Mouse (Mus musculus): ENCODE measurements around the gene Kiss1r.
A peak's percentile ranks its signal among the peaks of the same experiment; 100 is the strongest.
"Not testable (repeated sequence)": the region's sequence is repeated elsewhere in the genome, so short reads cannot be mapped to it uniquely, and the experiment has no call there.

Gene Kiss1r

DNA sequence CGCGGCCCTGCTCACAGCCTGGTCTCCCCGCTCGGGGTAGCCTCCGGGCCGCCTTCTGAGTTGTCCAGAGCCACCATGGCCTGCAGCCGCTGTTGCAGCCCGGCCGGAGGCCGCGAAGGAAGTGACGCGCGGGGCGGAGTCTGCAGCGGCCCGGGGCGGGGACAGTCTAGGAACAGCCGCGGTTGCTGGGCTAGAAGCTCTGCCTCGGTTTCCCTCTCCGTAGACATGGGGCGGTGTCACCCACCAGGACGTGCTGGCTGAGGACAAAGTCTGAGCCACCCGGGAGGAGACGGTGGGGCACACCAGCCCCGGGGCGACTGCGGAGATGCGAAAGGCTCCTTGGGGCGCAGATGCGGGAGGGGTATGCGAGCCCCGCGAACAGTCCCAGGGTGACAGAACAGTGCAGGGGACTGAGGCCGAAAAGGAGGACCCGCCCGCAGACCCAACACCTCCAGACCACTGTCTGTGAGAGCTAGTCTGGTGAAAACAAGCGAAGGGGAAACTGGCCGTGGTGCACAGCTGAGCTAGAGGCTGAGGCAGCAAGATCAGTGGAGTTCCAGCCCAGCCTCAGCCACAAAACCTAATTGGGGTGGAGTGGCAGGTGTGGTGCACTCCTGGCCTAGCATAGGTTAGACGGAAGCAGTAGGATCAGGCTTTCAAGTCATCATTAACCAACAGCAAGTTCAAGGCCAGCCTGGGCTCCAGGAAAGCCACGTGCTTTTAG is at the start of gene Kiss1r:
TSS of gene Kiss1r (plus strand) at position 164 of the 724 bp plus-strand sequence.
- peak; percentile 85 for DNase-seq

DNA sequence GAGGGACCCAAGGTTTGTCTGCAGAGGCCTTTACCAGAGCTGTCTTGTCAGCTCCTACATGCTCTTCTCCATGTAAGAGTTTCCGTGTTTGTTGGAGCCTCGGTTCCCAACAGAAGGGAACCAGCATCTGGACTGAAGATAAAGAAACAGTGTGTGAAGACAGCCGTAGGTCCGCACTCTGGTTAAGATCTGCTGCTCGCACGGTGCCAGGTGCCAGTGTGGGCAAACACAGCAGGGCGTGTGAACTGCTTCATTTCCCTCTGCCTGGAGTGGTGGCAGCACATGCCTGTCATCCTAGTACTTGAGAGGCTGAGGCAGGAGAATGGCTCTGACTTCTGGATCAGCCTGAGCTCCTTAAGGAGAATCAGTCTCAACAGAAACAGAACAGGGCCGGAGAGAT is 44.9 kb upstream of the Kiss1r start:
- DNase-seq: no peak

DNA sequence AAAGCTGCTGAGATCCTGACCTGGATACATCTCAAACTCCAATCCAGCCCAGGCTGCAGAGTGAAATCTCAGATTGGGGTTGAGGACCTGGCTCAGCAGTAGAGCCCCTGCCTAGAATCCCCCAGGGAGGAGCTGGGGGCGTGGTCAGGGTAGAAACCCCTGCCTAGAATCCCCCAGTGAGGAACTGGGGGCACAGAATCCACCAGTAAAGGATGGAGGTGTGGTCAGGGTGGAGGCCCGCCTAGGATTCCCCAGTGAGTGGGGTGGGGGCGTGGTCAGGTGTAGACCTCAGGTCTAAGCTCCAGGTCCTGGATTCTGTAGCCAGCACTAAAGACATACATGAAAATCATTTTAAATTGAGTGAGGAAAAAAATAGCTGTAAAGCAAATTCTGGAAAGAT is 43.9 kb upstream of the Kiss1r start:
- no peak for DNase-seq

DNA sequence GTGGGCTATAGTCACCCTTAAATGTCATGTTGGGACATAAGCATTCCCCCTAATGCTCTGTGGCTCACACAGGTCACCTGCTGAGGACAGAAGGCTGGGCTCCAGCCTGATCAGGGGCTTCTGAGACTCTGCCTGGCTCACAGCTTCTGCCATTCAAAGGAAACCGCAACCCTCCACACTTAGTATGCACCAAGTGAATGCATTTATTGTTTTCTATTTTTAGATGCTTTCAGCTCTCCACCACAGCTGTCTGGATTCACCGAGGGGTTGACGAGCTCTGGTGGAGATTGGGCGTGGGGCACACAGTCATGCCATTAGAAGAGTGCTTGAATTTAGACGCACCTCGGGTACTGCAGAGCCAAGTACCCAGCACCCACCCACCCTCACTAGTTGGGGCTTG is 43.5 kb upstream of the Kiss1r start:
- DNase-seq: no peak

DNA sequence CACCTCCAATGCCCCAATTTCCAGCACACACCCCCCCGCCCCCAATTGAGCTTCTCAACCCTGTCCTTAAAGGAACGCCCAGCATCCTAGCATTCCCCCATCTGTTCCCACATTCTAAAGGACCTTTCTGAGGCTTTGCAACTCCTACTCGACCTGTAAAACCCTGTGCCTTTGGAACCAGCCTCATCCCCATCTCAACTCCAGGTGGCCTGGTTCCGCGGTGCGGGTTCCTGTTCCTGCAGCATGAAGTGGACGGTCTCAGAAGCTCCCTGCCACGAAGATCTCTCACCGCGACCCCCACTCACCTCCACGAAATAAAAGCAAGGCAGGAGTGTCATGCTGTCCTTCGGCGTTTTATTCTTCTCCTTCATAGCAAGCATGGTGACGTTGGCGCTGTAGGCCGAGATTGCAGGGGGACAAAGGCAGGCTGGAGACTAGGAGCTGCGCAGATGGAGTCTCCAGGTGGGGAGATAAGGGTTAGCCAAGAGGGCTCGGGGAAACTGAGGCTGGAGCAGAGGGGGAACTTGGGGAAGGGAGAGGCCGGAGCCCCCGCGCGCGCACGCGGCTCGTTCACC is 43.0 kb upstream of the Kiss1r start:
- peak; percentile 39 for DNase-seq

DNA sequence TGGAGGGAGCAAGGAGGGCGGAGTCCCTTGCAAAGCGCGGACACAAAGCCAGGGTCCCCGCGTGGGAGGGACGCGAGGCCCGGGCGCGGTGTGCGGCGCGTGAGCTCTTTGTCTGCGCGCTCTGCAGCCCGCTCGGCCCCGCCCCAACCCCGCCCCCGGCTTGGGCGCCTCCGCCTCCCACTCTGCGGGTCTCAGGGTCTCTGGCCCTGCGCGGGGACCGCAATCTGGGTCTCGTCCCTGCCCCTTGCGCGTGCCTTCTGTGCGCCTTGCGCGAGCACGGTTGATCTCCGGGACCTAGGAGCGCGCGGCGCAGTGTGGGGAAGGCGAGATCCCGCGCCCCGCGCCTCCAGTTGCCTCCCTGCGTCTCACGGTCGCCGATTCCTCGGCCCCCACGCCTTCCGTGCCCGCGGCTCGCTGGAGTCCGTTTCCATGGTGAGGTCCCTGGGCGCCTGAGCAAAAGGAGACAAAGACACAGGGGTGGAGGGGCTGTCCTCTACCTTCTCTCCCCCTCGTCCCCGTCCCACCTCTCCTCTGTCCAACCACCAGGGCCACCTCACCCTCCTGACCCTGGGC is 42.4 kb upstream of the Kiss1r start, which contains the start of the genes Prtn3 and Plppr3:
TSS of gene Prtn3 (plus strand) at position 187 of the 573 bp plus-strand sequence.
TSS of gene Plppr3 (minus strand) at position 345 of the 573 bp plus-strand sequence.
- DNase-seq: peak; percentile 46

DNA sequence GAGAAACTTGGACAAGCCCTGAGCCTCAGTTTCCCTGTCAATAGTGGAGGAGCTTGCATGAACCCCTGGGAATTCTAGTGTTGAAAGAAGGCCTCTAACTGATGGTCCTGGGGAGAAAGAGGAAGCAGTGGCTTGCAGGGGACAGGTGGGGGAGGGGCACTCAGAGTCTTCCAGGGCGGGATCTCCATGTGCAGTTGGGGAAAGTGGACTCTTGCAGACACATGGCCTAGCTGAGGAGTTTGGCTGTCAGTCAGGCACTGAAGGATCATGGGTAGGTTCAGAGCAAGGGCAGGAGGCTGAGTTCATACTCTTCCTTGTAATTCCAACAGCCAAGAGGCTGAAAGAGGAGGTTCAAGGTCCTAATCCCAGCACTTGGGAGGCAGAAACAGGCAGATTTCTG is 39.6 kb upstream of the Kiss1r start:
- no peak for DNase-seq

DNA sequence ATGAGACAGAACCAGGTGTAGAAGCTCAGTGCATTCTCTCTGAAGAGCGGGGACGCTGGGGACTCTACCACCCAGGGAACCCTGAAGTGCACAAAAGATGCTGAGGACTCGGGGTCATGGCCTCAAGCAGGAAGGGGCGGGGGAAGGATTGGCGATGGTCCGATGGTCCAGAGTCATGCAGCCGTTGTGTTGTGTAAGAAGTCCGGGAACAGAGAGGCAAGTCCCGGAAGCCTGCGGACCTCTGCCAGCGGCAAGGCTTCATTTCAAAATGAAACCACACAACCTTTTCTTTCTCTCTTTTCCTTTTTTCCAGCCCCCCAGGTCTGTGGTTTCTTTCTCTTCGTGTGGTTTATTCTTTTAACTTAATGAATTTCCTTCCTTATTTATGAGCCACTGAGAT is 39.0 kb upstream of the Kiss1r start:
- no peak for DNase-seq

DNA sequence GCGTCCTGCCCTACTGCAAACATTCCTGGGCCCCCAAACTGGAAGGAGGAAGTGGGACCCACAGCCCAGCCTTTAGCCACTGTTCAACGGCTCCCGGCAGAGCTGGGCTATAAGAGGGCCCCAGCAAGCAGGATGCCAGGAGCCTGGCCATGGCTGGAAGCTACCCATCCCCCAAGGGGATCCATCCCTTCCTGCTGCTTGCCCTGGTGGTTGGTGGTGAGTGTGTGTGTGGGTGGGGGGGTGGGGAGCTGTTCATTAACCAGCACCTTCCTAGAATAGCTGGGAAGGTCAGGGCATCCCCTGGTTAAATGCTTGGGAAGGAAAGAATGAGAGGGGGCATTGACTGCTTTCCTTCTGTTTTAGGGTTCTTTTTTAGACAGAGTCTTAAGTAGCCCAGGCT is 37.2 kb upstream of the Kiss1r start:
- no peak for DNase-seq

DNA sequence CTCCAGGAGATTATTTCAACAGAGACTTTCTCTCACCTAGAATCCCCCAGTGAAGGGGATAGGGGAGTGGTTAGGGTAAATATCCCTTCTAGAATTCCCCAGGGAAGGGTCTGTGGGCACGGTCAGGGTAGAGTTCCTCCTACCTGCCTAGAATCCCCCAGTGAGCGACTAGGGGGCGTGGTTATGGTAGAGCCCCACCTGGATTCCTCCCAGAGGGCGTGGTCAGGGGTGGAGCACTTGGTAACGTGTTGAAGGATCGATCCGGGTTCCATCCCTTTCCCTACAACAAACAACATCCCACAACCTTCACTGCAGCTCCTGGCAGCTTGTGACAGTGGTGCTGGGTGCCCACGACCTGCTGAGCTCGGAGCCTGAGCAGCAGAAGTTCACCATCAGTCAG is 36.0 kb upstream of the Kiss1r start:
- no peak for DNase-seq

DNA sequence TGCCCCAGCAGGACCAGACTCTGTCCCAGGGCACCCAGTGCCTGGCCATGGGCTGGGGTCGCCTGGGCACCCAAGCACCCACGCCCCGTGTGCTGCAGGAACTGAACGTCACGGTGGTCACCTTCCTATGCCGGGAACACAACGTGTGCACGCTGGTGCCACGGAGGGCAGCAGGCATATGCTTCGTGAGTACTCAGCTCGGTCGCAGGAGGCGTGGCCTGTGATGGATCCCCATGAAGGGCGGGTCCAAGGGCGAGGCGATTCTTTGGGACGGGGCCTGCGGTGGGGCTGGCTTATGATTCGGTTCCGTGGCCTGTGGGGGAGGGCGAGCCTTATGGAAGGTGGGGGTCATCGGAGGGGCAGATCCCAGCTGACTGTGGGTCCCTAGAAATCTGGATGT is 34.8 kb upstream of the Kiss1r start:
- DNase-seq: no peak

DNA sequence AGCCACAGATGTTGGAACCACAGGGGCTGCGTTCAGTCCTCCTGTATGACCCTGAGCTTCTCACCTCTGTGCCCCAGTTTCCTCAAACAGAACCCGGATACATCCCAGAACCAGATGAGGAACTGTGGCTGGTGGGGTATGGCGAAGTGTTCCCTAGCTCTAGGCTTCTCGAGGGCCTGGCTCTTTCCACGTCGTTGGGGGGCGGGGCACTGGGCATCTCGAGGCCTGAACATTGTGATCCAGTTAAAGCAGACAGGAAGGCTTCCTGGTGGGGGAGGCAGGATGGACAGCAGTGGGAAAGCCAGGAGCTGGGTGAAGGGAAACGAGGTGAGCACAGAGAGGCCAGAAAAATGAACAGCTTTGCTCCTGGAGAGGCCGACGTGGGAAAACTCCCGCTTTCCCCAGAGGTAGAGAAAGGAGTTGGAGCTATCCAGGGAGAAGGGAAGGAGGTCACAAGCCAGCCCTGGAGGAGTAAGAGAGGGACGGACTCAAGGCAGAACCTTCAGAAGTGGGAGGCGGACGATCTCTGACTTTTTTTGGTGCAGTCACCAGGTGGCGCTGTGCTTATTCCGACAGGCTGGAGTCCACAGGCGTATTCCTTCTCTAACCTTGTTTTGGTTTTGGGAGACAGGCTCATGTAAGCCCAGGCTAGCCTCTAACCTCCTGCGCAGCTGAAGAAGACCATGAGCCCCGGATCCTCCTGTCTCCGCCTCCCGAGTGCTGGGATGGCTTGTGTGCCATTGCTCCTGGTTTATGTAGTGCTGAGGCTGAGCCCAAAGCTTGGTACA is 33.3 kb upstream of the Kiss1r start:
- DNase-seq: peak; percentile 79

DNA sequence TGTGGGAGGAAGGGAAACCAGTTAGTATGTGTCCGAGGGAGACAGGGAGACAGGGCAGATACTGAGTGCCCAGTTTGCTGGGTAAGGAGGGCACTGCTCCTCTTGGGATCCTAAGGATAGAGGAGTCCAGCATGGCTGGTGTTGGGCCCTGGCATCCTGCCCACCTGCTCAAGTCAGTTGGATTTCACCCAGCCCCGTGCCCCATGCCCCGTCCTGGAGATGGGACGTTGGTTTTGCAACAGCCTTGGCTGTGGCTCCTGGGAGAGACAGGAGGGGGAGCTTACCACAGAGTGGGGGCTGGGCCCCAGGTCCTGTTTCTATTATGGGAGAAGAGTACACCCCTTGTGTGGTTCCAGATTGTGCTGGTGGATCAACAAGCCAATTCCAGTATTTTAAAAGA is 32.3 kb upstream of the Kiss1r start:
- peak; percentile 60 for DNase-seq

DNA sequence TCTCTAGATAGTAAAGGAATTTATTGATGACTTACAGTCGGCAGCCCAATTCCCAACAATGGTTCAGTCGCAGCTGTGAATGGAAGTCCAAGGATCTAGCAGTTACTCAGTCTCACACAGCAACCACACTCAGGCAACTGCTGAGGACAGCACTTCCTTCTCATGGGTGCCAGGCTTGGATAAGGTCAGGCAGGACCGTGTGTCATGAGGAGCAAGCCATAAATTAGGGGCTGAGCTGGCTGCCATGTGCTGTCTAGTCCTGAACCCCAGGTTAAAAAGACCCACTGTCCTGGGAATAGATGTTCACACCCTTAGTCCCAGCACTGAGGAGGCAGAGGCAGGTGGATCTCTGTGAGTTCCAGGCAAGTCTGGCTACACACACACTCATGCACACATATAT is 31.8 kb upstream of the Kiss1r start:
- DNase-seq: not testable (repeated sequence)

DNA sequence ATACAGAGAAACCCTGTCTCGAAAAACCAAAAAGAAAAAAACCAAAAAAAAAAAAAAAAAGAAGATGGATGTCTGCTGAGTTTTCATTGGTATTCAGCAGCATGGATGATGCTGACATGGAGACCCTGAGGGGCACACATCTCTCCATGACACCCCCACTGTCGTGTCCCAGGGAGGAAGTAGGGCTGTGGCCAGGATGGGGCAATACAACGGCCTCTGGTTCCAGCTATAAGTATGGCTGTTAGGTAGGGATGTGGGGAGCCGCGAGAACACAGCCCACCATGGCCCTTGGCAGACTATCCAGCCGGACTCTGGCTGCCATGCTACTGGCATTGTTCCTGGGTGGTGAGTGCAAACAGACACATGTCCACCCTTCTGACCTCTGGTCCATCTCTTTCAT is 30.7 kb upstream of the Kiss1r start, which contains the start of gene Elane:
TSS of gene Elane (plus strand) at position 194 of the 400 bp plus-strand sequence.
- no peak for DNase-seq

DNA sequence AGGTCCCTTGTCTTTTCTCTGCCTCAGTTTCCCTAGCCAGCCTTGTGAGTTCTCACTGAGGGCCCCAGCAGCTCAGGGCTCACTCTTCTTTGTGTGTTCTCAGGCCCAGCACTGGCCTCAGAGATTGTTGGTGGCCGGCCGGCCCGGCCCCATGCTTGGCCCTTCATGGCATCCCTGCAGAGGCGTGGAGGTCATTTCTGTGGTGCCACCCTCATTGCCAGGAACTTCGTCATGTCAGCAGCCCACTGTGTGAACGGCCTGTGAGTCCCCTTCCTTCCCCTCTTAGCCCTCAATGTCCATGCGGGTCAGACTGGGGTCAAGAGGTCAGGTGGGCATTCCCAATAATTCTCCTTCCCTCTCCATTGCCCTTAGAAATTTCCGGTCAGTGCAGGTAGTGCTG is 30.2 kb upstream of the Kiss1r start:
- no peak for DNase-seq

DNA sequence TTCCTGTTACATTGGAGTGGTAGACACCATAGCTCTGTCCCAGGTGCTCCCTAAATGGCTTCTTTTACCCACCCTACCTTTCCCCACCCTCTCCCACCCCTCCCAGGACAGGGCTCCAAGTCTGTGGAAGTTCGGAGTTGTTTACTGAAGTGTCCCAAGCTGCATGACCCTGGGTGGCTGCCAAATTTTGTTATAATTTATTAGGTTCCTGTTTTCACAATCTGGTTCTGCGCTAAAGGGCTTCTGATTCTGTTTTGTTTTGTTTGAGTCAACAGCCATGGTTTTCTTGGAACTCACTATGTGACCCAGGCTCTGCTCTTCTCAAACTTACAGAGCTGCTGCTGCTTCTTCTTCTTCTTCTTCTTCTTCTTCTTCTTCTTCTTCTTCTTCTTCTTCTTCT is 27.4 kb upstream of the Kiss1r start:
- DNase-seq: no peak

DNA sequence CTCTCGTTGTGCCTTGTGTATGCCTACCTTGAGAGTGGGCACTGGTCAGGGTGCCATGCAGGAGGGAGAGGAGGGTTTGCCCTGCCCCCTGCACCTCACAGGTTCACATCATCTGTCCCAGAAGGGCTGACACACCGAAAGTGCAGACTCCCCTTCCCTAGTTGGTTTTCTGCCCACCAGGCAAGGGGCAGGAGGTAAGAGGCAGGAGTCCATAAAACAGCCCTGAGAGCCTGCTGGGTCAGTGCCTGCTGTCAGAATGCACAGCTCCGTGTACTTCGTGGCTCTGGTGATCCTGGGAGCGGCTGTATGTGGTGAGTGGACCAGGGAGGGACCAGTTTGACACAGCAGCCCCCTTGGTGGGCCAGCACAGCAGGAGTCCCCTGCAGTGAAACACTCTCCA is 26.1 kb upstream of the Kiss1r start, which contains the start of gene Cfd:
TSS of gene Cfd (plus strand) at position 184 of the 400 bp plus-strand sequence.
- no peak for DNase-seq

DNA sequence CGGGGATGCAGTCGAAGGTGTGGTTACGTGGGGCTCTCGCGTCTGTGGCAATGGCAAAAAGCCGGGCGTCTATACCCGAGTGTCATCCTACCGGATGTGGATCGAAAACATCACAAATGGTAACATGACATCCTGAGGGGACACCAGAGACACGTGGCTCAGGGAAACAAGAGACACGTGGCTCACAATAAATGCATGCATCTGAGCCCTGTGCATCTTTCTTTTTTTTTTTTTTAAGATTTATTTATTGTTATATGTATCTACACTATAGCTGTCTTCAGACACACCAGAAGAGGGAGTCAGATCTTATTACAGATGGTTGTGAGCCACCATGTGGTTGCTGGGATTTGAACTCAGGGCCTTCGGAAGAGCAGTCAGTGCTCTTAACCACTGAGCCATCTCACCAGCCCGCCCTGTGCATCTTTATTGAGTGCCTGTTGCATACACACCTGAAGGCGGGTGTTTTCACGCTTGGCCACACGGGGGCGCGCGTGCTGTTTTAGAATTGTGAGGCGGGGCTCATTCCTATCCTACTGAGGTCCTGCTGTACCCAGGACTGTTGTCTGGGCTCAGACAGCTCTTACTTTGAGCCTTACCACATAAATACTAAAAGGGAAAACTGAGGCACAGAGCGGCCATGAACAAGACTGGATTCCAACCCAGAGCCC is 24.2 kb upstream of the Kiss1r start:
- peak; percentile 77 for DNase-seq

DNA sequence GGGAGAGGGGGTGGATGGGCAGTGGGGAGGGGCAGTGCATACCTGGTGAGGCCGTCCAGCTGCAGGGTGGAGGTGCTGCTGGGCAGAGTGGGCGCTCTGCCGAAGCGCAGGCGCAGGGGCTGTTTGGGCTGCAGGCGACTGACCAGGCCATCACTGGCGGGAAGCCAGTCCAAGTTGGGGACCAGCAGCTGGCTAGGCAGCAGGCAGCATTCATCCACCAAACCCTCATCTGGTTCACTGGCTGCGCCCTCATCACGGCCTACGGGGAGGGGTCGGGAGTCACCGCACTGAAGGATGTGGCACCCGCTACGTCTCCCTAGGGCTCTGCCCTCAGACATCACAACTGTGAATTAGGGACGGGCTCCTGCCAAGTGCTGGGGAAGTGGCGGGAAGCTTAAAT is 20.5 kb upstream of the Kiss1r start:
- DNase-seq: no peak

DNA sequence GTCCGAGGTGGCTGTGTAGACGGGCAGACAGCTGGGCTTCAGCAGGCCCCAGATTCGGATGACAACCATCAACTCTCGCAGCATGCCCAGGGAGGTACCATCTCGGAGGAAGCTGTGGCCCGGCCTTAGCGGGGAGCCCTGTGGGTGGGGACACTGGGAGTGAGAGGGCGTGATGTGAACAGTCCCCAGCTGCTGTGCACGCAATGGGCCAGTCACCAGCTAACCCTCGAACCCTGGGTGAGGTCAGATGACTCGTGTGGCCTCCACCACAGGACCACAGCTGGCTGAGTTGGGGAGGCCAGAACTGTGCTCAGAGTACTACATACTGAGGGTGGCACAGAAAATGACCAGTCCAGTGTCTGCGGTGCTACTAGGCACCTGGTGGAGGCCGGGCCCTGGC is 20.0 kb upstream of the Kiss1r start:
- DNase-seq: no peak

DNA sequence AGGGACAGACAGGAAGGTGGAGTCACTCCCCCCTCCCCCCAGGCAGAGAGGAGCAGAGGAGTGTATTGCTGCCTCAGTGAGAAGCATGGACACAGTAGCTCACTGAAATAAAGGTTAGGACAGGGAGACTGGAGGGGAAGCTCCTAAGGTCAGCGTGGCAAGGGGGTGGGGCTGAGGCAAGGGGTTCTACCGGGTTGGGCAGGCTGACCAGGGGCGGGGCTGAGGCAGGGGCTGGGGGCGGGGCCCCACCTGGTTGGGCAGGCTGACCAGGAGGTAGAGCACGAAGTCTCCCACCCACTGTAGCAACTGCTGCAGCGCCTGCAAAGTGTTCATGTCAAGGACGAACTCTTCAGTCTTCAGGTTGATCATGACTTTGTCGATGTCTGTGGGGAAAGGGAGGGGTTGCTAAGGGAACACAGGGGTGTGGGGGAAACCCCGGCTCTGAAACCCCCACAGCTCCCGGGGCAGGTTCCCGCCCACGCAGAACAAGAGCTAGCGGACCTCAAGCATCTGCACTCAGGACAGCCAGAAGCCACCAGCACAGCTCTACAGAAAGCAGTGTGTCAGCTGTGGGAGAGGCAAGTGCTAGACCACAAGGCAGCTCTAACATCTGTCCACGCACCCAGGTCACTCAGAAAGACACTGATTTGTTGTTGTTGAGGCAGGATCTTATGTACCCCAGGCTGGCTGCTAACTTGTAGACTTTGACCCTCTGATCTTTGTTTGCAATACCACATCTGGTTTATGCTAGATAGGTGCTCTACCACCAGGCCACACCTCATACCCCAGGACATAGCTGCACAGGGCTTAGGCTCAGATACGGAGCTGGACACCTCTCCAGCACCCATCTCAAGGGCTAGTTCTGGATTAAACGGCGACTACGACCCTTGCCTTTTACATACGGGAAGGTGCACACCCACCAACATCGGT is 19.2 kb upstream of the Kiss1r start:
- DNase-seq: no peak

All from cerebellum, adult 11-12 months (tissue).